Mouse (Mus musculus): ENCODE data around the gene 4921511M17Rik.
"Not testable (repeated sequence)": the region's sequence is repeated elsewhere in the genome, so short reads cannot be mapped to it uniquely, and the experiment has no call there.

The 4921511M17Rik gene

DNA sequence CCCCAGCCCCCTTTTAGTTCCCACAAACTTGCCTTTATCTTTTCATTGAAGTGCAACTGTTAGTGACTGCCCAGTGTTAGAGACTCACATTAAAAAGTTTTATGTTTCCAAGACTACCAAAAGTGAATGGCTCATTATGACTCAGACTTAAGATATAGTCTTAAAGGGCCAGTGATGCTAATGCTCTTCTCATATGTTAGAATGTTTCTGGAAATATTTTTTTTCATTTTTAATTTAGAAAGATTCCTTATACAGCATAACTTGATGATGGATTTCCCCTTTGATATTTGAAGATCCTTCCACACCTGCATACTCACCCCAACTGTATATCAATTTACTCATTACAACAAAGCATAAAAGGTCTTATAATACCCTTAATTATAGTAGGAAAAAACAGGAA is at the start of gene 4921511M17Rik:
Gene 4921511M17Rik (minus strand): TSS at position 101 of the 400 bp plus-strand sequence.
- not testable (repeated sequence) for DNase-seq (ENCODE audit: low spot score in 2 of 2)

DNA sequence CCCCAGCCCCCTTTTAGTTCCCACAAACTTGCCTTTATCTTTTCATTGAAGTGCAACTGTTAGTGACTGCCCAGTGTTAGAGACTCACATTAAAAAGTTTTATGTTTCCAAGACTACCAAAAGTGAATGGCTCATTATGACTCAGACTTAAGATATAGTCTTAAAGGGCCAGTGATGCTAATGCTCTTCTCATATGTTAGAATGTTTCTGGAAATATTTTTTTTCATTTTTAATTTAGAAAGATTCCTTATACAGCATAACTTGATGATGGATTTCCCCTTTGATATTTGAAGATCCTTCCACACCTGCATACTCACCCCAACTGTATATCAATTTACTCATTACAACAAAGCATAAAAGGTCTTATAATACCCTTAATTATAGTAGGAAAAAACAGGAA is 21.3 kb upstream of the 4921511M17Rik start, which contains the start of gene Gm10057:
Gene Gm10057 (minus strand): TSS at position 101 of the 400 bp plus-strand sequence.
- DNase-seq (ENCODE audit: low spot score in 2 of 2) = not testable (repeated sequence)

DNA sequence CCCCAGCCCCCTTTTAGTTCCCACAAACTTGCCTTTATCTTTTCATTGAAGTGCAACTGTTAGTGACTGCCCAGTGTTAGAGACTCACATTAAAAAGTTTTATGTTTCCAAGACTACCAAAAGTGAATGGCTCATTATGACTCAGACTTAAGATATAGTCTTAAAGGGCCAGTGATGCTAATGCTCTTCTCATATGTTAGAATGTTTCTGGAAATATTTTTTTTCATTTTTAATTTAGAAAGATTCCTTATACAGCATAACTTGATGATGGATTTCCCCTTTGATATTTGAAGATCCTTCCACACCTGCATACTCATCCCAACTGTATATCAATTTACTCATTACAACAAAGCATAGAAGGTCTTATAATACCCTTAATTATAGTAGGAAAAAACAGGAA is 21.1 kb downstream of the 4921511M17Rik start, which contains the start of gene Samt1:
Gene Samt1 (minus strand): TSS at position 101 of the 400 bp plus-strand sequence.
- not testable (repeated sequence) for DNase-seq (ENCODE audit: low spot score in 2 of 2)

- not testable (repeated sequence) for DNase-seq (ENCODE audit: low spot score in 2 of 2)
Measured at GRCm38 (mm10) chrX:153976914-153977313, 56.7 kb downstream of the 4921511M17Rik start.

DNA sequence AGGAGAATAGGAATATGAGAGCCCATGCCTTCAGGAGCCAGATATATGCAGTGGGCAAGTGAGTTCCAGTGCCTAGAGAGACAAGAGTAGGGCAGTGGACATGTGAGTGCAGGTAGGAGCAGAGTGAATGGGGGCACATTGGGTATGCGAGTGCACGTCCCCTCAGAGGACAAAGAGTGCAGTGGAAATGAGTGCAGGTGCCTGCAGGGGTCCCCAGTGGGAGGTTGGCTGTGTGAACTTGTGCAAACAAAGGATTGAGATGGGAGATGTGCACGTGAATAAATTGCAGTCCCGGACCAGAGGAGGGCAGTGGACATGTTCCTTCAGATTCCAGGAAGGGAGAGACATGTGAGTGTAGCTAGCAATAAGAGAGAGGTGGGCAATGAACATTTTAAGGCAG is 57.2 kb downstream of the 4921511M17Rik start:
- DNase-seq (ENCODE audit: low spot score in 2 of 2) = peak in 1 of 2 experiments; percentile 55

DNA sequence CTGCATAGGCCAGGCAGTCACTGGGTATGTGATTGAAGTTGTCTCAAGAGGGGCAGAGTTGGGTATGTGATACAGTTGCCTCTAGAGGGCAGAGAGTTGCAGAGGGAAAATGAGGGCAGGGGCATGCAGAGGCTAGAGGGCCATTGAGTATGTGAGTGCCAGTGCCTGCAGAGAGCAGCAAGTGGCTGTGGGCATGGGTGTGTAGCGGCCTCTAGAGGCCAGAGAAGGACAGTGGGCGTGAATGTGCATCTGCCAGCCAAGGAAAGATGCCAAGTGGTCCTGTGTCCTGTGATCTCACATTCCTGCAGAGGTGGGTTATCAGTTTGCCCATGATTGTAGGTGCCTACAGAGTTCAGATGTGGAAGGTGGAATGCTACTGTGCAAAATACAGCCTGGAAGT is 59.2 kb downstream of the 4921511M17Rik start:
- peak in 1 of 2 experiments; percentile 51 for DNase-seq (ENCODE audit: low spot score in 2 of 2)
